Mouse (Mus musculus): ENCODE data around the gene Nt5c2. TPM values are rescaled to one million over a fixed set of nuclear protein-coding genes. Genes with fewer than 3 reads are reported as not detected.
"Not testable (repeated sequence)": the region's sequence is repeated elsewhere in the genome, so short reads cannot be mapped to it uniquely, and the experiment has no call there.

Nt5c2 gene
- polyA plus RNA-seq, 1 experiment from 2014 or later = 76.0 TPM

- Histone ChIP-seq H3K27me3 (no peaks in the 10 kb centered on the region), H3K9me3 (no peaks in the 10 kb centered on the region), H3K4me2 (no peak overlapping the region), H3K27ac (no peak overlapping the region), H3K9ac (no peak overlapping the region), H3K4me3 (replicated peaks) (no peak overlapping the region), H3K4me1 (peaks cover 7% of the 10 kb centered on the region), H3K36me3 (replicated peaks) (no peaks in the 10 kb centered on the region)
- 51% methylated on average over 14 of the region's 14 CpGs for WGBS
- no peak for ATAC-seq (ENCODE audit: low FRiP score)
These were observed 31.5 kb downstream of the Nt5c2 start for GRCm38 (mm10) chr19:46983352-46983965.

- no peak overlapping the region for H3K9ac ChIP-seq
- ATAC-seq (ENCODE audit: low FRiP score) = no peak
- no peaks in the 10 kb centered on the region for H3K27me3 ChIP-seq
- no peaks in the 10 kb centered on the region for H3K36me3 ChIP-seq (replicated peaks)
- no peak overlapping the region for H3K4me3 ChIP-seq (replicated peaks)
- H3K9me3 ChIP-seq = no peaks in the 10 kb centered on the region
- peaks cover 10% of the 10 kb centered on the region; the same call in 1 of the 2 replicates for H3K4me1 ChIP-seq
- 42% methylated on average over 6 of the region's 6 CpGs for WGBS
- no peak overlapping the region for H3K27ac ChIP-seq
- H3K4me2 ChIP-seq = no peak overlapping the region
These were observed 33.5 kb downstream of the Nt5c2 start for GRCm38 (mm10) chr19:46981462-46981861.

- Histone ChIP-seq H3K4me1 (peaks cover 10% of the 10 kb centered on the region; the same call in 1 of the 2 replicates), H3K27ac (no peak overlapping the region), H3K9ac (no peak overlapping the region), H3K36me3 (replicated peaks) (no peaks in the 10 kb centered on the region), H3K27me3 (no peaks in the 10 kb centered on the region), H3K4me3 (replicated peaks) (no peak overlapping the region), H3K4me2 (no peak overlapping the region), H3K9me3 (no peaks in the 10 kb centered on the region)
- 73% methylated on average over 3 of the region's 3 CpGs for WGBS
- no peak for ATAC-seq (ENCODE audit: low FRiP score)
These were observed 35.2 kb downstream of the Nt5c2 start for GRCm38 (mm10) chr19:46979781-46980105.

GRCm38 (mm10) chr19:46978920-46979780, 35.8 kb downstream of the Nt5c2 start:
- no peaks in the 10 kb centered on the region for H3K9me3 ChIP-seq
- no peak overlapping the region for H3K4me2 ChIP-seq
- no peak overlapping the region for H3K4me3 ChIP-seq (replicated peaks)
- no peak for ATAC-seq (ENCODE audit: low FRiP score)
- no peaks in the 10 kb centered on the region for H3K27me3 ChIP-seq
- H3K36me3 ChIP-seq (replicated peaks) = no peaks in the 10 kb centered on the region
- peaks cover 10% of the 10 kb centered on the region; the same call in 1 of the 2 replicates for H3K4me1 ChIP-seq
- H3K9ac ChIP-seq = no peak overlapping the region
- no peak overlapping the region for H3K27ac ChIP-seq
- 88% methylated on average over 17 of the region's 17 CpGs for WGBS

- H3K27me3 ChIP-seq; H3K4me3 ChIP-seq (replicated peaks); H3K4me1 ChIP-seq; H3K9ac ChIP-seq; H3K9me3 ChIP-seq; H3K27ac ChIP-seq; H3K4me2 ChIP-seq; H3K36me3 ChIP-seq (replicated peaks); ATAC-seq (ENCODE audit: low FRiP score): not testable (repeated sequence)
- 96% methylated on average over 3 of the region's 3 CpGs for WGBS
These were observed 36.9 kb downstream of the Nt5c2 start for GRCm38 (mm10) chr19:46978069-46978468.

GRCm38 (mm10) chr19:46977460-46977859, 37.5 kb downstream of the Nt5c2 start:
- no peak overlapping the region for H3K4me3 ChIP-seq (replicated peaks)
- WGBS = 34% methylated on average over 6 of the region's 6 CpGs
- no peak for ATAC-seq (ENCODE audit: low FRiP score)
- H3K4me1 ChIP-seq = peaks cover 8% of the 10 kb centered on the region; the same call in 1 of the 2 replicates
- no peaks in the 10 kb centered on the region for H3K36me3 ChIP-seq (replicated peaks)
- H3K27ac ChIP-seq = no peak overlapping the region
- H3K27me3 ChIP-seq = no peaks in the 10 kb centered on the region
- no peak overlapping the region for H3K4me2 ChIP-seq
- no peak overlapping the region for H3K9ac ChIP-seq
- H3K9me3 ChIP-seq = no peaks in the 10 kb centered on the region

- H3K4me2 ChIP-seq = no peak overlapping the region
- peaks cover 15% of the 10 kb centered on the region for H3K4me1 ChIP-seq
- no peaks in the 10 kb centered on the region for H3K36me3 ChIP-seq (replicated peaks)
- H3K27ac ChIP-seq = no peak overlapping the region
- no peak overlapping the region for H3K9ac ChIP-seq
- H3K9me3 ChIP-seq = no peaks in the 10 kb centered on the region
- ATAC-seq (ENCODE audit: low FRiP score) = no peak
- no peak overlapping the region for H3K4me3 ChIP-seq (replicated peaks)
- H3K27me3 ChIP-seq = no peaks in the 10 kb centered on the region
- 79% methylated on average over 2 of the region's 2 CpGs for WGBS
These were observed 38.2 kb downstream of the Nt5c2 start for GRCm38 (mm10) chr19:46976743-46977142.

- 95% methylated on average over 8 of the region's 8 CpGs for WGBS
- no peaks in the 10 kb centered on the region for H3K36me3 ChIP-seq (replicated peaks)
These were observed 39.0 kb downstream of the Nt5c2 start for GRCm38 (mm10) chr19:46975997-46976396.

GRCm38 (mm10) chr19:46975565-46975964, 39.4 kb downstream of the Nt5c2 start:
- no peaks in the 10 kb centered on the region for H3K9me3 ChIP-seq
- 87% methylated on average over 4 of the region's 4 CpGs for WGBS
- no peaks in the 10 kb centered on the region for H3K27me3 ChIP-seq
- peaks cover 25% of the 10 kb centered on the region for H3K4me1 ChIP-seq
- ATAC-seq (ENCODE audit: low FRiP score) = no peak
- no peak overlapping the region for H3K4me2 ChIP-seq
- H3K4me3 ChIP-seq (replicated peaks) = no peak overlapping the region
- no peaks in the 10 kb centered on the region for H3K36me3 ChIP-seq (replicated peaks)
- H3K27ac ChIP-seq = no peak overlapping the region
- no peak overlapping the region for H3K9ac ChIP-seq

More at GRCm38 (mm10) chr19:46975997-46976396, 39.0 kb downstream of the Nt5c2 start:
- peaks cover 22% of the 10 kb centered on the region for H3K4me1 ChIP-seq
- H3K27me3 ChIP-seq = no peaks in the 10 kb centered on the region
- H3K9me3 ChIP-seq = no peaks in the 10 kb centered on the region
- no peak overlapping the region for H3K4me2 ChIP-seq
- H3K9ac ChIP-seq = no peak overlapping the region
- no peak for ATAC-seq (ENCODE audit: low FRiP score)
- no peak overlapping the region for H3K27ac ChIP-seq
- H3K4me3 ChIP-seq (replicated peaks) = no peak overlapping the region

- 97% methylated on average over 3 of the region's 3 CpGs for WGBS
- no peak overlapping the region for H3K9ac ChIP-seq
- H3K4me3 ChIP-seq (replicated peaks) = no peak overlapping the region
- no peak for ATAC-seq (ENCODE audit: low FRiP score)
- no peaks in the 10 kb centered on the region for H3K36me3 ChIP-seq (replicated peaks)
- no peak overlapping the region for H3K4me2 ChIP-seq
- no peaks in the 10 kb centered on the region for H3K9me3 ChIP-seq
- no peaks in the 10 kb centered on the region for H3K27me3 ChIP-seq
- peak overlapping the region; percentile 90; the same call in 1 of the 2 replicates for H3K27ac ChIP-seq
- peaks cover 28% of the 10 kb centered on the region for H3K4me1 ChIP-seq
These were observed 42.8 kb downstream of the Nt5c2 start for GRCm38 (mm10) chr19:46972159-46972558.

- 0 out of 2 replicates have a peak overlapping the region, but pooled peaks have one; percentile 25 for H3K9ac ChIP-seq
- H3K4me3 ChIP-seq (replicated peaks) = no peak overlapping the region
- peak overlapping the region; percentile 90 for H3K27ac ChIP-seq
- no peaks in the 10 kb centered on the region for H3K27me3 ChIP-seq
- no peaks in the 10 kb centered on the region for H3K9me3 ChIP-seq
- no peaks in the 10 kb centered on the region for H3K36me3 ChIP-seq (replicated peaks)
- H3K4me1 ChIP-seq = peaks cover 28% of the 10 kb centered on the region
- 60% methylated on average over 9 of the region's 9 CpGs for WGBS
- ATAC-seq (ENCODE audit: low FRiP score) = peak; percentile 52; the same call in 1 of the 2 replicates
- 0 out of 2 replicates have a peak overlapping the region, but pooled peaks have one; percentile 8 for H3K4me2 ChIP-seq
These were observed 43.2 kb downstream of the Nt5c2 start for GRCm38 (mm10) chr19:46971712-46972111.

GRCm38 (mm10) chr19:46971051-46971689, 43.8 kb downstream of the Nt5c2 start:
- no peak overlapping the region for H3K4me3 ChIP-seq (replicated peaks)
- peaks cover 28% of the 10 kb centered on the region for H3K4me1 ChIP-seq
- peak; percentile 86 for ATAC-seq (ENCODE audit: low FRiP score)
- WGBS = 32% methylated on average over 8 of the region's 8 CpGs
- no peaks in the 10 kb centered on the region for H3K9me3 ChIP-seq
- H3K27ac ChIP-seq = peak overlapping the region; percentile 90
- 0 out of 2 replicates have a peak overlapping the region, but pooled peaks have one; percentile 8 for H3K4me2 ChIP-seq
- no peaks in the 10 kb centered on the region for H3K36me3 ChIP-seq (replicated peaks)
- H3K9ac ChIP-seq = 0 out of 2 replicates have a peak overlapping the region, but pooled peaks have one; percentile 25
- H3K27me3 ChIP-seq = no peaks in the 10 kb centered on the region

Data from forebrain, embryonic 12.5 days (tissue).